Mouse (Mus musculus) MEL (cell line): ENCODE results near the gene Prkag1.
"Not testable (repeated sequence)": the region's sequence is repeated elsewhere in the genome, so short reads cannot be mapped to it uniquely, and the experiment has no call there.

Experiments used
- CHD1 ChIP-seq: IDR thresholded peaks from 2 replicates; pipeline ENCODE4 v1.6.1; 2012; ENCODE audit warnings: low read depth, mild to moderate bottlenecking, inconsistent platforms, low read length, improper control_type of control experiment
- CTCF ChIP-seq, 3 experiments: IDR thresholded peaks in 2 of 3; conservative IDR thresholded peaks in 1 of 3; 2 replicates each; pipeline ENCODE4 v1.5.1; 2011 to 2012; ENCODE audit warnings: low read length in 3 of 3, low read depth in 2 of 3, mild to moderate bottlenecking in 2 of 3, improper control_type of control experiment in 1 of 3, inconsistent platforms in 1 of 3, mixed read lengths in 1 of 3, moderate library complexity in 1 of 3; ENCODE audit not compliant: control insufficient read depth in 1 of 3, insufficient read depth in 1 of 3, poor library complexity in 1 of 3, severe bottlenecking in 1 of 3
- MAZ ChIP-seq: IDR thresholded peaks from 2 replicates; pipeline ENCODE4 v1.6.1; 2012; ENCODE audit warnings: low read depth, mild to moderate bottlenecking, inconsistent platforms, low read length, improper control_type of control experiment
- POLR2A ChIP-seq, 2 experiments: IDR thresholded peaks; 2 replicates each; pipeline ENCODE4 v1.6.1; 2011 to 2012; ENCODE audit warnings: low read length in 2 of 2, mild to moderate bottlenecking in 2 of 2, control low read depth in 1 of 2, improper control_type of control experiment in 1 of 2, low read depth in 1 of 2, moderate library complexity in 1 of 2; ENCODE audit not compliant: control insufficient read depth in 1 of 2, insufficient read depth in 1 of 2, poor library complexity in 1 of 2

DNA sequence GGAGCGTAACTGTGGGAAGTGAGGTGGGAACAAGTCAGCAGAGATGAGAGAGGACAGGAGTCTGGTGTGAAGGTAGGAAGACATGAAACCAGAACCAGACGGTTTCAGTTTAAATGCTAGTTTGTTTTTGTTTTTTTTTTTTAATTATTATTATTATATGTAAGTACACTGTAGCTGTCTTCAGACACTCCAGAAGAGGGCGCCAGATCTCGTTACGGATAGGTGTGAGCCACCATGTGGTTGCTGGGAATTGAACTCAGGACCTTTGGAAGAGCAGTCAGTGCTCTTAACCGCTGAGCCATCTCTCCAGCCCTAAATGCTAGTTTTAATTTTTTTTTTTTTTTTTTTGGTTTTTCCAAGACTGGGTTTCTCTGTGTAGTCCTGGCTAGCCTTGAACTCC, 21.1 kb downstream of the Prkag1 start:
- TF ChIP-seq POLR2A (IDR thresholded peaks at IDR 0.05; ENCODE audit: control insufficient read depth in 1 of 2, insufficient read depth in 1 of 2, low read depth in 1 of 2, low read length in 2 of 2, poor library complexity in 1 of 2); MAZ; CHD1: not testable (repeated sequence)
- peak; percentile 13 to 45 (median 29); a peak in 3 of 6 replicates for TF ChIP-seq CTCF (IDR thresholded peaks at IDR 0.05 in 2 of 3, conservative IDR thresholded peaks at IDR 0.05 in 1 of 3; ENCODE audit: control insufficient read depth in 1 of 3, insufficient read depth in 1 of 3, low read depth in 2 of 3, low read length in 3 of 3, poor library complexity in 1 of 3, severe bottlenecking in 1 of 3)
